Mouse (Mus musculus) ES-E14 (cell line): ENCODE data around the gene Spsb4. TPM values are rescaled to one million over a fixed set of nuclear protein-coding genes. Genes with fewer than 3 reads are reported as not detected.

ENCODE experiments used
- DNase-seq: peaks from one replicate; pipeline ENCODE4 v3.0.0-alpha.2; 2013; ENCODE audit warnings: low read depth, low spot score
- H3K27ac ChIP-seq: 2 replicates; pipeline ENCODE4 v1.5.1; 2012; ENCODE audit warnings: low read depth, mild to moderate bottlenecking, low read length, moderate library complexity, mixed read lengths; ENCODE audit not compliant: poor library complexity, insufficient read depth, severe bottlenecking
- H3K36me3 ChIP-seq: 2 replicates; pipeline ENCODE4 v1.6.1; 2012; ENCODE audit warnings: mild to moderate bottlenecking, low read length, moderate library complexity, mixed read lengths; ENCODE audit not compliant: control insufficient read depth, poor library complexity, insufficient read depth, severe bottlenecking
- H3K4me1 ChIP-seq, 2 experiments: fragments of 150-350 bp in 1 of 2; sonication (generic) in 1 of 2; 2 replicates each; pipeline ENCODE4 v1.6.1; 2012; ENCODE audit warnings: low read length in 2 of 2, mild to moderate bottlenecking in 1 of 2, mixed read lengths in 1 of 2; ENCODE audit not compliant: control insufficient read depth in 2 of 2, insufficient read depth in 2 of 2, poor library complexity in 1 of 2
- H3K4me3 ChIP-seq, 2 experiments: fragments of 150-350 bp in 1 of 2; sonication (generic) in 1 of 2; 2 replicates each; pipeline ENCODE4 v1.5.1; 2012; ENCODE audit warnings: low read length in 2 of 2, low read depth in 1 of 2, mild to moderate bottlenecking in 1 of 2, mixed read lengths in 1 of 2; ENCODE audit not compliant: insufficient read depth in 1 of 2, poor library complexity in 1 of 2, severe bottlenecking in 1 of 2
- H3K9ac ChIP-seq: 2 replicates; pipeline ENCODE4 v1.6.1; 2012; ENCODE audit warnings: low read depth, mild to moderate bottlenecking, low read length, mixed read lengths; ENCODE audit not compliant: poor library complexity, insufficient read depth, severe bottlenecking
- H3K9me3 ChIP-seq: fragments of 150-350 bp; sonication (generic); 2 replicates; pipeline ENCODE4 v1.6.1; 2012; ENCODE audit warnings: low read depth, mild to moderate bottlenecking, low read length; ENCODE audit not compliant: control insufficient read depth, insufficient read depth
- CHD2 ChIP-seq: IDR thresholded peaks from 2 replicates; pipeline ENCODE4 v1.6.1; 2014; ENCODE audit warnings: mild to moderate bottlenecking, low read depth, low read length, inconsistent platforms
- HCFC1 ChIP-seq: IDR thresholded peaks from 2 replicates; pipeline ENCODE4 v1.6.1; 2012; ENCODE audit warnings: low read length, inconsistent platforms, borderline replicate concordance; ENCODE audit not compliant: insufficient read depth
- MAFK ChIP-seq: IDR thresholded peaks from 2 replicates; pipeline ENCODE4 v1.6.1; 2014; ENCODE audit warnings: mild to moderate bottlenecking, low read depth, low read length, inconsistent platforms; ENCODE audit not compliant: insufficient read depth
- ZC3H11A ChIP-seq: IDR thresholded peaks from 2 replicates; pipeline ENCODE4 v1.6.1; 2012; ENCODE audit warnings: low read depth, mild to moderate bottlenecking, inconsistent platforms, low read length, borderline replicate concordance
- ZNF384 ChIP-seq: IDR thresholded peaks from 2 replicates; pipeline ENCODE4 v1.6.1; 2012; ENCODE audit warnings: low read depth, low read length, inconsistent platforms
- in situ Hi-C, 2 experiments: fragments of 600-800 bp; cut with MboI; formaldehyde crosslinking; loops; one replicate each; pipeline ENCODE4 v1.15.1; 2025; ENCODE audit warnings: low sequenced_read_pairs in 2 of 2, inconsistent platforms in 1 of 2; ENCODE audit not compliant: unreplicated experiment in 2 of 2
- total RNA-seq: library from RNA; depleted of rRNA; stranded (reverse); fragments of 300-350 nt; gene quantifications from 2 replicates; pipeline ENCODE4 v1.2.3, GENCODE M21; 2012

The Spsb4 gene
- total RNA-seq, 1 experiment: 1.6 TPM

DNA sequence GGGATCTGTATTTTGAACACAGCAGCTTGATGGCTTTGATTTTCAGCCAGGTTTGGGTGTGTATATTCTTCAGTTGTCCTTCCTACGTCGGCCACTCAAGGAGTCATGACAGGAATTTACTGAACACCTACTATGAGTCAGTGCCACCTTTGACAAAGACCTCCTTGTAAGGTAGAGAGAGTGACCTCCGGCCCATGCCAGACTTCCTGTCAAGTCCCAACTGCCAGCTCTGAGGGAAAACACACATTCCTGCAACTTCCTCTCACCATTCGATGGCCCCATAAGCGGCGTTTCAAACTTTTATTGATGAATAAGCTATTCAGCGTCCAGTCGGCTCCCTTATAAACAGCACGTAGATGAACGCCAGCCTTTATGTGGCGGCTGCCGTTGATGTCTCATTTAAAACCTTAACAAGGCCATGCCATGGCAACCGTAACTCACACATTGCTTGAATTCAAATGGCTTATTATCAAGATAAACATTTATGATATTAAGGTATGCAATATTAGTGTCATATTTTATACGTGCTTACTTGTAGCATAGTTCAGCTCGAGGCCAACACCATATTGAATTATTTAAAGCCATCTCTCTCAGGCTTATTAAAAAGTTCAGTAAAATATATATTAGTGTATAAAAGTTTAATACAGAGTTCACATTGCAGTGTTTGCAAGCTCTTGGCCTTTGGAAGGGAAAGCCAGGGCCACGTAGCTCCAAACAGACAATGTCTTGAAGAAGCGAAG lies 94.9 kb downstream of the Spsb4 start:
- TF ChIP-seq CHD2 (no peak), ZC3H11A (no peak), HCFC1 (no peak)
- H3K9me3 ChIP-seq: no peaks in the 10 kb centered on the region
- H3K36me3 ChIP-seq: no peaks in the 10 kb centered on the region
- H3K4me1 ChIP-seq: no peaks in the 10 kb centered on the region
- H3K9ac ChIP-seq: no peak overlapping the region
- H3K27ac ChIP-seq: no peak overlapping the region
- DNase-seq: no peak
- no peak overlapping the region for H3K4me3 ChIP-seq
- in situ Hi-C loops: no loop called here

DNA sequence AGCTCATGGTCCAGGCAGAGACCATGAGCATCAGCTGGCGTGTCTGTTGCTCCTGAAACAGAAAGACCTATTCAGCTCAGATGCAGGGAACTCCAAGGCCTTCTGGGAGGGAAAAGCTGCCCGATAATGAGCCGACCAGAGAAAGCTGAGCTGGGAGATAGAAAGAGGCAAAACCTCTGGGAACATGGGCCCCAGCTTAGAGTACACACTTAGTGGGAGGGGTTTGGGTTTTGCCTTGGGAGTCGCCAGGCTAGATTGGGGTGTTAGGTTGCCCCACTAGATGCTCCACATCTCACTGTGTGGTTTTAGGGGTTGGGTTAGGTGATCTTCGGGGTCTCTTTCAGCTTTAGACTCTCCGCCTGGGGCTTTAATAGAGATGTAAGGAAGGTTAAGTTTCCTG lies 95.5 kb downstream of the Spsb4 start:
- no peak overlapping the region for H3K9ac ChIP-seq
- TF ChIP-seq ZNF384: no peak
- TF ChIP-seq CHD2: no peak
- no peak for TF ChIP-seq HCFC1
- no peak for TF ChIP-seq ZC3H11A
- no peak for TF ChIP-seq MAFK
- no peaks in the 10 kb centered on the region for H3K9me3 ChIP-seq
- DNase-seq: no peak
- H3K4me3 ChIP-seq: no peak overlapping the region
- no peak overlapping the region for H3K27ac ChIP-seq
- H3K4me1 ChIP-seq: no peaks in the 10 kb centered on the region
- H3K36me3 ChIP-seq: no peaks in the 10 kb centered on the region
- in situ Hi-C loops: no loop called here

DNA sequence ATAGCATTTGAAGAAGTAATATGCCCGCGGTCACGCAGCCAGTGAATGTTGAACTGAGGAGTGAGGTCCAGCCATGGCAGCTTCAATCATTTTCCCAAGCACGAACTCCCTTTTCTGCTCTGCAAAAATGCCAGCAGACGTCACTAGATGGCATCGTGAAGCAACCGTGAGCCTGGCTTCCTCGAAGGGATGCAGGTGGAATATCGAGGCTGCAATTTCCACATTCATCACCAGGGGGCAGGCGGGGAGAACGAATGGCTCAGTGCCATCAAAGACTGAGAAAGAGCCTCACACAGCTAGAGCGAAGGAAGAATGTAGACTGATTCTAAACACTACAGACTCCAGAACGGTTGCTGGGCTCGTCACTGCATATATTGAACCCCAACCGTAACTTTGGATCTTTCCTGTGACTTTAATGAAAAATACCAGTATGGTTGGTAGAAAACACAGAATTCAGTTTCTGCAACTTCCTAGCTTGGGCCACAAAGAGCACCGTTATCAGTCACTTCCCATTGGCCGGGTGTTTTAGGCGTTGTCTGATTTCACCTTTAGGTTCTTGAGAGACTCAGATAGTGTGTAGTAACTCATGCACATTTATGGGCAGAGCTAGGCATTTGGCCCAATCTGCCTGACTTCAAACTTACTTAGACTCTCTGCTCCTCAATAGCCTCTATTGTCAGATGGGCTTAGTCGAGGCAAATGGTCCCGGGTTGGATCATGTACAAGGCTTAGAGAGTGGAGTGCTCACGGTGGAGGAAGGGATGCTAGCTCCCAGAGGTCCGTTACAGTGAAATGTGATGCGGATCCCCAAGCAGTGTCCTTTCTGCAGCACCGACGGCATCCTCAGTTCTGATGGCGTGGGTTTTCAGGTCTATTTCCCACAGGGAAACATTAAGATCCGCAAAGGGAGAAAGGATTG lies 101.8 kb downstream of the Spsb4 start:
- Histone ChIP-seq H3K9me3 (no peaks in the 10 kb centered on the region), H3K36me3 (no peaks in the 10 kb centered on the region), H3K4me1 (no peaks in the 10 kb centered on the region), H3K27ac (no peak overlapping the region), H3K4me3 (no peak overlapping the region), H3K9ac (no peak overlapping the region)
- DNase-seq: peak; percentile 96
- TF ChIP-seq HCFC1 (0 out of 2 replicates have a peak, but pooled peaks have one; percentile 24), ZC3H11A (peak; percentile 100), MAFK (no peak), ZNF384 (no peak)
- in situ Hi-C loops: loop anchor here (10.0 kb wide), 2 partner anchors 148 to 248 kb away; no protein-coding TSS in a partner anchor

DNA sequence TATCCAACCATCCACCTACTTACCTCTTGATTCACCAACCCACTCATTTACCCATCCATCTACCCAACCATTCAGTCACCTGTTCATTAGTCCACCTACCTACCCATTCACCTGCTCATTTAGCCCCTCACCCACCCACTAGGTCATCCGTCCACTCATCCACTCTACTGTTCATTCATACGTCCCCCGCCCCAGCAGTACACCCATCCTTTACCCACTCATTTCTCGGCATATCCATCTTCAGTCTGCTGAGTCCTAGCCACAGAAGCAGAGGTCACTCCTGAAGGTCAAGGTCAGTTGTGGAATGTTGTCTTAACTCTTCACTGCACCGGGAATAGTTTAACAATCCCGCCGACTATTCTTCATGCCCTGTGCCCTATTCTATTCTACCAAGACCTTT lies 102.6 kb downstream of the Spsb4 start:
- Histone ChIP-seq H3K9me3 (no peaks in the 10 kb centered on the region), H3K4me3 (no peak overlapping the region), H3K27ac (no peak overlapping the region), H3K4me1 (no peaks in the 10 kb centered on the region), H3K36me3 (no peaks in the 10 kb centered on the region), H3K9ac (no peak overlapping the region)
- in situ Hi-C loops: loop anchor here (10.0 kb wide), 2 partner anchors 149 to 249 kb away; no protein-coding TSS in a partner anchor
- no peak for DNase-seq
- no peak for TF ChIP-seq CHD2
- TF ChIP-seq HCFC1: no peak
- no peak for TF ChIP-seq ZNF384
- no peak for TF ChIP-seq ZC3H11A
- no peak for TF ChIP-seq MAFK

DNA sequence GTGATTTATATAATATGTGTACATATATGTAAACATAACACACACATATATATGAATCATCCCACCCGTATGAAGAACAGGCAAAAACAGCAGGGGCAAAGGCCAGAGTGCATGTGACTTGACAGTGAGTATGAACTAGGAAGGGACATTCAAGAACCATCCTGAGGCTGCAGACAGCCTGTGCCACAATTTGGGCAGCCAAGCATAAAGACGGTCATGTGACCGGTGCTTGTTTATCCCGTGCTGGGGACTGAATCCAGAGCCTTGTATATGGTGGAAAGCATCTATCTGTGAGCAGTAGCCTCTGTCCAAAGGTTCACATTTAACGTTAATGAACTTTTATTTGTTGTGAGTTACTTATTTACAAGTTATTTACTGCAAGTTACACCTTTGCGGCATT lies 103.8 kb downstream of the Spsb4 start:
- no peaks in the 10 kb centered on the region for H3K4me1 ChIP-seq
- in situ Hi-C loops: loop anchor here (5.0 to 10.0 kb wide), 3 partner anchors 150 to 250 kb away; no protein-coding TSS in a partner anchor
- no peaks in the 10 kb centered on the region for H3K36me3 ChIP-seq
- H3K27ac ChIP-seq: no peak overlapping the region
- TF ChIP-seq ZC3H11A (no peak), CHD2 (no peak), MAFK (no peak), ZNF384 (no peak), HCFC1 (no peak)
- no peak overlapping the region for H3K9ac ChIP-seq
- no peak overlapping the region for H3K4me3 ChIP-seq
- no peak for DNase-seq
- H3K9me3 ChIP-seq: no peaks in the 10 kb centered on the region
